9 mouse cellular contexts compared by ENCODE assay signal in genomic region chr8:89007114-89007513, GRCm38 (mm10). TPM values are rescaled to one million over a fixed set of nuclear protein-coding genes. Genes with fewer than 3 reads are reported as not detected.
DNase-seq lines count a peak whose midpoint lies in the region; ATAC-seq and TF ChIP-seq lines count a peak whose summit lies in the region.
"Had no signal": no experiment of that assay in that cellular context is flagged by ENCODE, and none has a peak within 500 bp of the region (broad histone marks: within the 10 kb centered on the region; RNA-seq: fewer than 3 reads in every experiment).

No protein-coding gene starts in this region.

- ATAC-seq in midbrain, postnatal 0 days (ENCODE audit: low FRiP score), result no peak

- TF ChIP-seq EP300 in heart, adult 2 months (IDR thresholded peaks at IDR 0.05; ENCODE audit: insufficient read depth, low read depth, low read length), result no peak

- TF ChIP-seq CTCF in heart, adult 2 months (IDR thresholded peaks at IDR 0.05), result no peak
- no peak for TF ChIP-seq CTCF in midbrain, postnatal 0 days (IDR thresholded peaks at IDR 0.05)

- H3K79me2 ChIP-seq in heart, adult 2 months (replicated peaks; ENCODE audit: control insufficient read depth, insufficient read depth, low read length), result no peaks in the 10 kb centered on the region

- no peak overlapping the region; the same call in 1 of the 2 replicates for H3K27ac ChIP-seq in heart, embryonic 10.5 days
- no peak overlapping the region for H3K27ac ChIP-seq in heart, adult 2 months
- H3K27ac ChIP-seq in forebrain, embryonic 10.5 days, result peak overlapping the region; percentile 60; the same call in 1 of the 2 replicates
- no peak overlapping the region for H3K27ac ChIP-seq in midbrain, postnatal 0 days (ENCODE audit: low read depth, low read length)

- 2% methylated on average over 8 of the region's 8 CpGs for WGBS in heart, embryonic 10.5 days
- 4% methylated on average over 8 of the region's 8 CpGs for WGBS in heart, adult 2 months
- 0% methylated on average over 8 of the region's 8 CpGs for WGBS in forebrain, embryonic 10.5 days
- 3% methylated on average over 8 of the region's 8 CpGs for WGBS in midbrain, postnatal 0 days

- TF ChIP-seq POLR2A in heart, adult 2 months (IDR thresholded peaks at IDR 0.05; ENCODE audit: insufficient read depth, low read depth, low read length), result no peak

- peak overlapping the region; percentile 97 for H3K4me2 ChIP-seq in midbrain, postnatal 0 days (ENCODE audit: low read depth, low read length, poor library complexity, severe bottlenecking)

- no peak overlapping the region for H3K9ac ChIP-seq in heart, adult 2 months (ENCODE audit: low read depth, low read length)
- no peak overlapping the region for H3K9ac ChIP-seq in midbrain, postnatal 0 days (replicated peaks; ENCODE audit: low read length, poor library complexity, severe bottlenecking)

- H3K36me3 ChIP-seq in heart, embryonic 10.5 days, result no peaks in the 10 kb centered on the region
- no peaks in the 10 kb centered on the region for H3K36me3 ChIP-seq in heart, adult 2 months (ENCODE audit: control insufficient read depth, insufficient read depth, low read length)
- no peaks in the 10 kb centered on the region for H3K36me3 ChIP-seq in forebrain, embryonic 10.5 days (replicated peaks)
- peaks cover 6% of the 10 kb centered on the region; the same call in 1 of the 2 replicates for H3K36me3 ChIP-seq in midbrain, postnatal 0 days (ENCODE audit: insufficient read depth, low read length)

- no peaks in the 10 kb centered on the region for H3K9me3 ChIP-seq in heart, embryonic 10.5 days
- H3K9me3 ChIP-seq in forebrain, embryonic 10.5 days, result peaks cover 7% of the 10 kb centered on the region; the same call in 1 of the 2 replicates
- H3K9me3 ChIP-seq in midbrain, postnatal 0 days (ENCODE audit: low read length), result no peaks in the 10 kb centered on the region

- H3K4me1 ChIP-seq in heart, embryonic 10.5 days, result peaks cover 22% of the 10 kb centered on the region
- H3K4me1 ChIP-seq in heart, adult 2 months (ENCODE audit: control insufficient read depth, insufficient read depth, low read length), result no peaks in the 10 kb centered on the region
- peaks cover 54% of the 10 kb centered on the region for H3K4me1 ChIP-seq in forebrain, embryonic 10.5 days
- peaks cover 8% of the 10 kb centered on the region; the same call in 1 of the 2 replicates for H3K4me1 ChIP-seq in midbrain, postnatal 0 days (ENCODE audit: insufficient read depth, low read length)

- intact Hi-C loops in heart, adult 2 months (cut with DNase I), result no loop called here

- peak overlapping the region; percentile 69 for H3K4me3 ChIP-seq in heart, embryonic 10.5 days
- no peak overlapping the region for H3K4me3 ChIP-seq in heart, adult 2 months
- H3K4me3 ChIP-seq in forebrain, embryonic 10.5 days, result peak overlapping the region; percentile 57
- peak overlapping the region; percentile 50; the same call in 1 of the 2 replicates for H3K4me3 ChIP-seq in midbrain, postnatal 0 days (ENCODE audit: low read depth, low read length)

- peaks cover 41% of the 10 kb centered on the region for H3K27me3 ChIP-seq in heart, embryonic 10.5 days (ENCODE audit: insufficient read depth, poor library complexity, severe bottlenecking)
- peaks cover 14% of the 10 kb centered on the region for H3K27me3 ChIP-seq in heart, adult 2 months (ENCODE audit: control insufficient read depth, insufficient read depth, low read length)
- H3K27me3 ChIP-seq in forebrain, embryonic 10.5 days (ENCODE audit: poor library complexity, severe bottlenecking), result peaks cover 90% of the 10 kb centered on the region
- peaks cover 16% of the 10 kb centered on the region for H3K27me3 ChIP-seq in midbrain, postnatal 0 days (ENCODE audit: insufficient read depth, low read length)

- DNase-seq in heart, embryonic 10.5 days (ENCODE audit: low spot score), result no peak
- no peak for DNase-seq in heart, adult 2 months
- peak; percentile 51 for DNase-seq in forebrain, embryonic 10.5 days (ENCODE audit: extremely low spot score, low spot score)
- peak; percentile 49 for DNase-seq in kidney, postnatal 14 days
- peak; percentile 29 for DNase-seq in midbrain, postnatal 0 days (ENCODE audit: low spot score)
- no peak for DNase-seq in thymus, postnatal 0 days (ENCODE audit: low spot score)
- no peak for DNase-seq in testis, postnatal 10 days (ENCODE audit: low spot score)
- DNase-seq in adrenal gland, postnatal 4 days (ENCODE audit: low spot score in 2 of 2), result no peak
- DNase-seq: adrenal gland, adult 2 months had no signal

RNA-seq across cellular contexts. Expression of gene Sall1, which starts 36.8 kb away (rescaled TPM):
- polyA plus RNA-seq in heart, embryonic 10.5 days (2016; fragmentation: Nextera tagmentation; extraction: Ambion mirVana), result 5.9 and 6.9 TPM in 2 replicates
- 1 to 10 TPM in 1 of 2 experiments, under 1 TPM in 1; 0.91 to 1.2 TPM for total RNA-seq in heart, adult 2 months (2021)
- 0.80 and 1.1 TPM in 2 replicates for polyA plus RNA-seq in heart, adult 2 months (2012; rRNA removed)
- polyA plus RNA-seq in forebrain, embryonic 10.5 days (2016; fragmentation: Nextera tagmentation; extraction: Ambion mirVana), result 12.2 TPM in 2 replicates
- total RNA-seq in midbrain, postnatal 0 days (2014; rRNA removed), result 8.2 and 8.7 TPM in 2 replicates
- polyA plus RNA-seq in midbrain, postnatal 0 days (2015; fragmentation: Nextera tagmentation; extraction: Ambion mirVana), result 3.1 and 3.8 TPM in 2 replicates
- 0.03 TPM in 1 of 2 replicates, not detected in the other for polyA plus RNA-seq in thymus, postnatal 0 days (2015; fragmentation: Nextera tagmentation; extraction: Ambion mirVana)
- total RNA-seq in adrenal gland, postnatal 4 days (2021), result 10 to 100 TPM in 1 of 2 experiments, 1 to 10 TPM in 1; 1.5 to 10.7 TPM
- polyA plus RNA-seq: adrenal gland, adult 2 months had no signal

Comparison
In these comparisons a context has a peak if more than half of its experiments do, and no peak if none do; other contexts are left out.
1. DNase-seq: peak in forebrain, embryonic 10.5 days (single experiment), kidney, postnatal 14 days (single experiment) and midbrain, postnatal 0 days (single experiment); none in heart, embryonic 10.5 days (single experiment), heart, adult 2 months (0 of 2), thymus, postnatal 0 days (single experiment), testis, postnatal 10 days (single experiment) and adrenal gland, postnatal 4 days (0 of 2).